ENCODE assay signal across 22 mouse cellular contexts in genomic region chr10:21200322-21200721, GRCm38 (mm10). TPM values are rescaled to one million over a fixed set of nuclear protein-coding genes. Genes with fewer than 3 reads are reported as not detected.
"Had no signal": no experiment of that assay in that cellular context is flagged by ENCODE, and none has a peak within 500 bp of the region (broad histone marks: within the 10 kb centered on the region; RNA-seq: fewer than 3 reads in every experiment).

No protein-coding gene starts in this region.

- H3K27me3 ChIP-seq: hindbrain, embryonic 12.5 days; limb, embryonic 12.5 days; liver, embryonic 12.5 days had no signal

- H3K27ac ChIP-seq: heart, adult 2 months; hindbrain, embryonic 10.5 days; hindbrain, embryonic 12.5 days; hindbrain, embryonic 14.5 days; layer of hippocampus, adult 2 months; left cerebral cortex, adult 2 months; limb, embryonic 10.5 days; limb, embryonic 12.5 days; liver, embryonic 12.5 days; liver, embryonic 14.5 days had no signal

- H3K4me2 ChIP-seq: heart, embryonic 11.5 days; hindbrain, embryonic 12.5 days; hindbrain, embryonic 14.5 days; limb, embryonic 12.5 days; liver, embryonic 12.5 days had no signal

- DNase-seq: gastrocnemius, postnatal 14 days; gastrocnemius, postnatal 36 days; heart, adult 2 months; heart, postnatal 10 days; heart, postnatal 4 days; kidney, adult 11 months; kidney, adult 2 months; kidney, postnatal 10 days; kidney, postnatal 25 days; kidney, postnatal 4 days had no signal

- H3K36me3 ChIP-seq: hindbrain, embryonic 10.5 days; hindbrain, embryonic 12.5 days; limb, embryonic 10.5 days; limb, embryonic 12.5 days; liver, embryonic 12.5 days had no signal

- H3K9ac ChIP-seq: hindbrain, embryonic 12.5 days; hindbrain, embryonic 14.5 days; limb, embryonic 12.5 days; liver, embryonic 12.5 days; liver, embryonic 14.5 days had no signal

- H3K4me1 ChIP-seq: hindbrain, embryonic 10.5 days; hindbrain, embryonic 12.5 days had no signal

- H3K9me3 ChIP-seq: hindbrain, embryonic 10.5 days; limb, embryonic 10.5 days; liver, embryonic 12.5 days had no signal

- ATAC-seq: hindbrain, embryonic 16.5 days; intestine, embryonic 16.5 days; liver, embryonic 12.5 days had no signal

- H3K4me3 ChIP-seq: heart, adult 2 months; hindbrain, embryonic 10.5 days; hindbrain, embryonic 12.5 days; layer of hippocampus, adult 2 months; left cerebral cortex, adult 2 months; limb, embryonic 10.5 days; limb, embryonic 12.5 days; liver, embryonic 12.5 days had no signal

RNA-seq across cellular contexts. Expression of gene Myb, which starts 39.5 kb away (rescaled TPM):
- total RNA-seq: heart, adult 2 months had no signal
